Mouse (Mus musculus) liver, adult 2 months (tissue): Measurements from ENCODE around the gene Epb41l4b. TPM values are rescaled to one million over a fixed set of nuclear protein-coding genes. Genes with fewer than 3 reads are reported as not detected.
A peak's percentile ranks its signal among the peaks of the same experiment; 100 is the strongest.

ENCODE experiments used
- DNase-seq: peaks from one replicate; pipeline ENCODE4 v3.0.0-alpha.2; 2011; ENCODE audit warnings: low read depth, low spot score; ENCODE audit errors: extremely low read depth
- H3K27ac ChIP-seq: fragments of 200-500 bp; replicated peaks from 2 replicates; pipeline ENCODE4 v1.5.1; 2012; ENCODE audit warnings: low read depth, mild to moderate bottlenecking, control low read depth, inconsistent platforms, low read length; ENCODE audit not compliant: insufficient read depth
- H3K27me3 ChIP-seq: fragments of 200-500 bp; 2 replicates; pipeline ENCODE4 v1.6.1; 2012; ENCODE audit warnings: mild to moderate bottlenecking, moderate library complexity, low read length, inconsistent platforms; ENCODE audit not compliant: control insufficient read depth, insufficient read depth
- H3K36me3 ChIP-seq: fragments of 200-500 bp; 2 replicates; pipeline ENCODE4 v1.6.1; 2012; ENCODE audit warnings: low read length, inconsistent platforms; ENCODE audit not compliant: control insufficient read depth, insufficient read depth
- H3K4me1 ChIP-seq: fragments of 200-500 bp; 2 replicates; pipeline ENCODE4 v1.6.1; 2011; ENCODE audit warnings: low read length; ENCODE audit not compliant: control insufficient read depth, insufficient read depth
- H3K4me3 ChIP-seq: fragments of 200-500 bp; 2 replicates; pipeline ENCODE4 v1.5.1; 2011; ENCODE audit warnings: low read depth, mild to moderate bottlenecking, control low read depth, low read length, moderate library complexity; ENCODE audit not compliant: insufficient read depth
- H3K79me2 ChIP-seq: fragments of 200-500 bp; 2 replicates; pipeline ENCODE4 v1.6.1; 2012; ENCODE audit warnings: inconsistent platforms, mild to moderate bottlenecking, low read length, moderate library complexity; ENCODE audit not compliant: control insufficient read depth, insufficient read depth
- H3K9ac ChIP-seq: fragments of 200-500 bp; 2 replicates; pipeline ENCODE4 v1.6.1; 2012; ENCODE audit warnings: low read depth, mild to moderate bottlenecking, control low read depth, inconsistent platforms, low read length
- CTCF ChIP-seq: fragments of 200-500 bp; IDR thresholded peaks from 2 replicates; pipeline ENCODE4 v1.5.1; 2011; ENCODE audit warnings: low read depth, low read length, control low read depth
- POLR2A ChIP-seq: fragments of 200-500 bp; IDR thresholded peaks from 2 replicates; pipeline ENCODE4 v1.6.1; 2011; ENCODE audit warnings: low read length, control low read depth; ENCODE audit not compliant: insufficient read depth; ENCODE audit errors: extremely low read depth
- WGBS: fragments of 180-500 bp; shearing (Covaris S2); methylation state at CpG from one replicate; pipeline ENCODE4 v1.1.7; 2018; 5-methylcytosine and 5-hydroxymethylcytosine counted together
- polyA plus RNA-seq: library from polyadenylated mRNA; depleted of rRNA; stranded (reverse); fragments of >200 nt; gene quantifications from 2 replicates; pipeline ENCODE4 v1.2.3, GENCODE M21; 2012
- total RNA-seq: library from RNA; depleted of rRNA; stranded (reverse); fragments of >200 nt; gene quantifications from 2 replicates; pipeline ENCODE4 v1.2.3, GENCODE M21; 2014

Gene Epb41l4b
- total and polyA plus RNA-seq, 2 experiments = 33.9 to 44.7 TPM

GRCm38 (mm10) chr4:56965586-56966179 lies 177.6 kb downstream of the Epb41l4b start:
- Histone ChIP-seq H3K79me2 (no peaks in the 10 kb centered on the region), H3K9ac (no peak overlapping the region), H3K36me3 (no peaks in the 10 kb centered on the region), H3K27me3 (no peaks in the 10 kb centered on the region), H3K27ac (no peak overlapping the region), H3K4me3 (no peak overlapping the region), H3K4me1 (peaks cover 3% of the 10 kb centered on the region; the same call in 1 of the 2 replicates)
- WGBS = 44% methylated on average over 7 of the region's 7 CpGs
- TF ChIP-seq CTCF (no peak), POLR2A (no peak)
- DNase-seq = no peak

GRCm38 (mm10) chr4:56963687-56964086 lies 179.6 kb downstream of the Epb41l4b start:
- WGBS = 96% methylated on average over 6 of the region's 6 CpGs
- no peaks in the 10 kb centered on the region for H3K79me2 ChIP-seq
- H3K4me3 ChIP-seq = no peak overlapping the region
- no peak for DNase-seq
- no peak overlapping the region for H3K27ac ChIP-seq
- H3K27me3 ChIP-seq = no peaks in the 10 kb centered on the region
- no peak for TF ChIP-seq POLR2A
- no peak for TF ChIP-seq CTCF
- peaks cover 3% of the 10 kb centered on the region; the same call in 1 of the 2 replicates for H3K4me1 ChIP-seq
- H3K9ac ChIP-seq = no peak overlapping the region
- no peaks in the 10 kb centered on the region for H3K36me3 ChIP-seq

- no peaks in the 10 kb centered on the region for H3K36me3 ChIP-seq
- H3K4me1 ChIP-seq = peaks cover 3% of the 10 kb centered on the region; the same call in 1 of the 2 replicates
- peak; percentile 65 for DNase-seq
- H3K79me2 ChIP-seq = no peaks in the 10 kb centered on the region
- no peak overlapping the region for H3K9ac ChIP-seq
- H3K27me3 ChIP-seq = no peaks in the 10 kb centered on the region
- WGBS = 41% methylated on average over 12 of the region's 12 CpGs
- H3K27ac ChIP-seq = no peak overlapping the region
- no peak overlapping the region for H3K4me3 ChIP-seq
- TF ChIP-seq CTCF (no peak), POLR2A (no peak)
These were observed 181.8 kb downstream of the Epb41l4b start for GRCm38 (mm10) chr4:56961320-56961925.

- WGBS = 75% methylated on average over 9 of the region's 9 CpGs
- Histone ChIP-seq H3K79me2 (no peaks in the 10 kb centered on the region), H3K27me3 (no peaks in the 10 kb centered on the region), H3K9ac (no peak overlapping the region), H3K4me3 (no peak overlapping the region), H3K36me3 (no peaks in the 10 kb centered on the region), H3K27ac (no peak overlapping the region), H3K4me1 (peaks cover 3% of the 10 kb centered on the region; the same call in 1 of the 2 replicates)
- TF ChIP-seq POLR2A (no peak), CTCF (no peak)
- DNase-seq = no peak
These were observed 185.7 kb downstream of the Epb41l4b start for GRCm38 (mm10) chr4:56957518-56957917.

GRCm38 (mm10) chr4:56953235-56953634 lies 190.0 kb downstream of the Epb41l4b start:
- Histone ChIP-seq H3K27ac (no peak overlapping the region), H3K9ac (no peak overlapping the region), H3K36me3 (no peaks in the 10 kb centered on the region), H3K79me2 (no peaks in the 10 kb centered on the region), H3K27me3 (no peaks in the 10 kb centered on the region), H3K4me3 (no peak overlapping the region), H3K4me1 (no peaks in the 10 kb centered on the region)
- TF ChIP-seq CTCF = no peak
- TF ChIP-seq POLR2A = no peak
- DNase-seq = no peak
- WGBS = 76% methylated on average over 6 of the region's 6 CpGs

GRCm38 (mm10) chr4:56951701-56952100 lies 191.5 kb downstream of the Epb41l4b start:
- Histone ChIP-seq H3K4me1 (no peaks in the 10 kb centered on the region), H3K36me3 (no peaks in the 10 kb centered on the region), H3K4me3 (no peak overlapping the region), H3K27me3 (no peaks in the 10 kb centered on the region), H3K79me2 (no peaks in the 10 kb centered on the region), H3K27ac (no peak overlapping the region), H3K9ac (no peak overlapping the region)
- no peak for TF ChIP-seq POLR2A
- TF ChIP-seq CTCF = no peak
- no peak for DNase-seq
- 92% methylated on average over 3 of the region's 3 CpGs for WGBS
